Mouse (Mus musculus) liver, adult 10 weeks (tissue): Measurements from ENCODE around the gene Aox2. TPM values are rescaled to one million over a fixed set of nuclear protein-coding genes. Genes with fewer than 3 reads are reported as not detected.

Experiments used
- polyA plus RNA-seq: library from polyadenylated mRNA; stranded (reverse); fragments of 350-450 nt; fragmentation: Illumina TruSeq; extraction: RNeasy Lipid Tissue Mini Kit (QIAGEN cat#74804); gene quantifications from one replicate; pipeline ENCODE4 v1.2.3, GENCODE M21; 2014; ENCODE audit warnings: low read depth, low replicate concordance

The Aox2 gene
- polyA plus RNA-seq, result 0.08 TPM

DNA sequence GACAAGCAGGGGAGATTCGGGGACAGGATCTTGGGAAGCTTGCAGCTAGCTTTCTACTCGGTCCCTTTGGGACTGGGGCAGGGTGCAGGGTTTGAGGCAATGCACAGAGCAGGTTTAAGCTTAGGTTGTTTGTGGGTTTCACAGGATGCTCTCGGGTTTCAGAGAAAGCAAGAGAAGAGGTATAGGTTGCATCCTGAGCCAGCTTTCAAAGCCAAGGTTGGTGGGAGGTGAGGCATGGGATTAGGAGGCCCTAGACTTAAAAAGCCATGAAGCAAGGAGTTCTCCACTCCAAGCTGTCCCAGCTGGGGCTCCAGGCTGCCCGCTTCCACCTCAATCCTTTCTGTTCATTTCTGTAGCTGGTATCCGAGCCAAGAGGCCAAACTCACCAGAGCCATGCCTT, at the start of gene Aox2:
TSS of gene Aox2 (plus strand) at position 301 of the 400 bp plus-strand sequence.

DNA sequence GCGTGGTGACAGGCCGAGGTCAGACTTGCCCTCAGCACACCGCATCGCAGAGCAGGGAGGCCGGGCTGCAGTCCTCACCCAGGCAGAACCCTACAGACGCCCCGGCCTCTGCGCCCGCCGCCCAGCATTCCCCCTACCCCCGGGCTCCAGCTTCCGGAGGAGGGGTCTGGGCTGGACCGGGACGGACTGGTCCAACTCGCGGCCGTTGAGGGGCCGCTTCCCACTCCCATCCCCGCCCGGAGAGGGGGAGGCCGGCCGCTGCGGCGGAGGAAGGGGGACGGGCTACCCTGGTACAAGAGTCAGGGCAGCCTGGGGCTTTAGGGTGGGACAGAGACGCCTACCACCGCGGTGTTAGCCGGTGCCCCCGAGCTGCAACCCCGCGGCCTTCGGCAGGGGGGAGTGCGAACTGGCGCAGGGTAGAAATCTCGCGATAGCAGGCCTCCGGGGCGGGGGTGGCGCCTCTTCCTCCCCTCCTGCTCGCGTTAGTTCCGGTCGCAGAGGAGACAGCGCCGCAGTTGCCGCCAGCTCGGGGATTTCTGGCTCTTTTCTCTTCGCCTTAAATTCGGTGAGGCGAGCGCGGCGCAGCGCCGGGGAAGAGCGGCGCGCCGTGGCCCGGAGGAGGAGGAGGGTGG, 114.6 kb downstream of the Aox2 start, which contains the start of gene Bzw1:
TSS of gene Bzw1 (plus strand) at position 247 of the 632 bp plus-strand sequence.

GRCm38 (mm10) chr1:58423371-58424248, 145.5 kb downstream of the Aox2 start, which contains the start of gene Clk1:
TSS of gene Clk1 (minus strand) at chr1:58424066.

Other genes with a start within 250 kb of the Aox2 start
- gene Aox1, start 248.4 kb upstream of the Aox2 start, polyA plus RNA-seq, result 24.3 TPM
- 198 TPM for gene Aox3, start 165.2 kb upstream of the Aox2 start, polyA plus RNA-seq
- gene Aox4, start 67.9 kb upstream of the Aox2 start, polyA plus RNA-seq, result not detected
- gene Bzw1, start 114.6 kb downstream of the Aox2 start, polyA plus RNA-seq, result 190 TPM
- gene Clk1, start 145.7 kb downstream of the Aox2 start, polyA plus RNA-seq, result 253 TPM
- 16.2 TPM for gene Nif3l1, start 166.8 kb downstream of the Aox2 start, polyA plus RNA-seq
- gene Ppil3, start 167.2 kb downstream of the Aox2 start, polyA plus RNA-seq, result 54.1 TPM
- 9.9 TPM for gene Orc2, start 226.8 kb downstream of the Aox2 start, polyA plus RNA-seq